Mouse (Mus musculus): ENCODE measurements around the gene P2ry13.

P2ry13 gene

DNA sequence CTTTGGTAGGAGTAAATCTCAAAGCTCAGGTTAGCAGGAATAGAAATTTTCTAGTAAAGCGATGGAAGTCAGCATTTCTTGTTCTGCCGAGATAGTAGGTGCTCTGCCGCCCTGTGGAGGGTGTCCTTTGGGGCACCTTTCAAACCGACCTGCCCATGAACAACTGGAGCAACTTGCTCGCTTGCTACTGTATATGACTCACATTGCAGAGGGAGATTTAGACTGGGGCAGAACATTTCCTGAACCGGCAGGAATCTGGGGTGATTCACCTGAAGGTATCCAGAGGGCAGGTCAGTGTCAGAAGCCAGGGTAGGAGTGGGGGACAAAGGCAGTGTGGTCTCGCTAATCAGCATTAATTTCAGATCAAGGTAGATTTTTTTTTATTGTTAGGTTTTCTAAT, 15.7 kb downstream of the P2ry13 start, which contains the start of gene Gpr87:
Gpr87 (minus strand) TSS at position 167 of the 400 bp plus-strand sequence.
- DNase-seq, result no peak

DNA sequence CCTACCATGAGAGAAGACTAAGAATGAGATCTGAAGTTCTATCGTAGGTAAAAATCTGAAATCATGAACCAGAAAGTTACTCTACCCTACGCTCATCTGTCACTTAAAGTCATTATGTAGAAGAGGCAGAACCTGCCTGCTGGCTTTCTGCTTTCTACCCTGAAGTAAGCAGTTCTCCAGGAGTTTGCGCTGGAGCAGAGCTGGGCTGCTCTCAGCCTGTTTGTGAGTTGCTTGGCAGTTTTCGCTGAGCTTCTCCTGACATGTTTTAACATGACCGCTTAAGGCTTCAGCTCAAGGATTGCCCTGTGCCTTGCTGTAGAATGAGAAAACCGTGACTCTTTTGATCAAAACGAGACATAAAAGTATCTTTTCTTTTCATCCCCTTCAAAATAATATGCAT, 16.6 kb downstream of the P2ry13 start:
- no peak for DNase-seq

DNA sequence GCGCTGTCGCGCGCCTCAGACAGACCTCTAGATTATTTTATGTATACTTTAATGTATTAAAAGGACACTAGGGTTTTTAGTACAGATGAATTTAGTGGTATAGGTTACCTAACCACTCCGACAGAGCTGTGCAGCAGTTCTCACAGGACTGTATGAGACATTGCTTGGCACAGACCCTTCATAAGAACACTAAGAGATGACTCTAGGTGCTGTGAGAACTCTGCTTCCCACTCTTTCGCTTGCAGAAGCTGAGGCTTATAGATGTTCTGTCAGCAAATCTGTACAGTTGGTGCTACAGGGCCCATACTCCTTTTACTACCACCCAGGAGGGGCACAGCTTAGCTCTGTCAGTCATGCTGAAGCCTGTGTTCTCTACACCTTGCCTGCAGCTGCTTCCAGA, 19.0 kb downstream of the P2ry13 start:
- DNase-seq, result no peak

DNA sequence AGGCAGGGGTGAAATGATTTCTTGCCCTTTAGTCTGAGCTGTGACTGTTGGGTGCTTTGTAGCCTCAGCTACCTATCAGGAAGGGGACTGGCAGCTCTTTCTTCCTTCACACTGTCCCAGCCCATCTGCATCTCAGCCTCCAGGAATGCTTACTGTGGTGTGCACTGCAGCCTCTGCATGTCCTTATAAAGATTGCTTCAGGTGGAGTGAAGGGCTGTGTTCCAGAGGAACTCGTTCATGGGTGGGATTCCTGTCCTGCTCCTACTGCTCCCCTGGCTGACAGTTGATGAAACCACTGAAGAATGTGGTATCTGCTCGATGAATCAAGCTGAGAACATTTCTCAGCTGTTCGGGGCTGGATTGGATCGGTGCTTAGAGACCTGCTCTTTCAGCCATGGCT, 23.3 kb downstream of the P2ry13 start:
- no peak for DNase-seq

DNA sequence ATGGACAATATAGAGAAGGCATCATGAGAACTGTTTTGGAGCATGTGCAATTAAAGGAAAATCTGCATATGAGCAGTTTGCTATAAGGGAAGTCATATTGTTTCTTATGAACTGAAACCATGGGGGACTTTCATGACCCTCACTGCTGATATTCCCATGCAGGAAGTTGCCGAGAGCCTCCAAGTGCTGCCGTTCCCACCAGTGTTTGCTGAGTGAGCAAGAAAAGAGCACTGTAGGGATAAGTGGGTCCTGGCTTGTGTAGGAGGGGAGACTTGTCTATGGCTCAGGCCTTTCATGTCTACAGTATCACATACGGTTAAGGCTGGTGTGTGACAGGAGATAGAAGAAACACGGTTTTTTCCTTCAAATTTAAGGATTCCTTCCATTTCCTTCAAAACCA, 25.0 kb downstream of the P2ry13 start:
- DNase-seq, result no peak

DNA sequence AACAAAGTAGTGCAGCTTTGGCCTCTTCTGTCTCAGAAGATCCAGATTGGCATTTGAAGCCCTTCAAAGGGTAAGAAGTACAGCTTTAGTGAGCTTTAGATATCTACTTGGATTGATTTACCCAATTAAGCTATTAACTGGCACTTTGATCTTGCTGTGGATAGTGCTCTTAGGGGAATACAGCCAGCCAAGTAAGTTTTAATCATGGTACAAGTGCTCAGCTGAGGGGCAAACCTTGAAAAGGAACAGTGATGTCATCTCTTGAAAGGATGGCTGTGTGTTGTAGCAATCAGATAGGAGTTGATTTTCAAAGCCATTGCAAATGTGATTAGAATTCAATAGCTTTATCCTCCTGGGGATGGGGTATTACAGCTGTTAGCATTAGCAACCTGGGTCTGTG, 28.6 kb downstream of the P2ry13 start:
- no peak for DNase-seq

DNA sequence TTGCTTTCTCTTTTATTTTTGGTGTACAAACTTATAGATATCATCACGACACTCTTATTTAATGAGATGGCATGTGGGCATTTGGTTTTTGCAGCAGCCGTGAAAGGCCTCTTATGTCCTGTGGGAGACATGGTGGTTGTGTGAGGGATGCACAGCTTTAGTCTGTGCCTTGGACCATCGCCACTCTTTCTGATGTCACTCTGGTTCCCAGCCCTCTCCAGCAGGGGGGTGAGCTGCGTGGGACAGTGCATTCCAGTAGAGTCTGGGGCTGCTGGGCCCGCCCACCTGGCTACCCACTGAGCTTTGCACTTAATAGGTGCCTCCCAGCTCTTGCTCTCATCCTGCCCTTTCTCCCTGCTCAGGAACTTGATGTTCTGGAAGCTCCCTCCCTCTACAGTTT, 29.5 kb downstream of the P2ry13 start:
- no peak for DNase-seq

DNA sequence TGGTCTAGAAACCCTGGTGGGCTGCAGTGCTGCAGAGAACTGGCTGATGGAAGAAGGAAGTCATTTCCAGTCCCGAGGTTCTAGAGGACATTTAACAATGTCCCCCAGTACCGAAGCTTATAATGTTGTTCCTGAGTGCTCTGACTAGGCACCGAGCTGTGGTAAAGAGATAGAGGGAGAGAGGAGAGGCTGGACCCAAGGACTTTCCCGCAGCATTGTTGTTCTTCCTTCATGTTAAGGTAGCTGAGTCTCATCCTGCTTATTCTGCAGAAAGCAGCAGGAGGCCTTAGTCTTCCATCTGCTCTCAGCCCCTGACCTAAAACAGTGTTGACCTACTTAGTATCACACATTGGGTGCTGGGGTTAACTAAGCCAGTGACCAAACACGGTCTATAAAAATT, 33.8 kb downstream of the P2ry13 start:
- no peak for DNase-seq

DNA sequence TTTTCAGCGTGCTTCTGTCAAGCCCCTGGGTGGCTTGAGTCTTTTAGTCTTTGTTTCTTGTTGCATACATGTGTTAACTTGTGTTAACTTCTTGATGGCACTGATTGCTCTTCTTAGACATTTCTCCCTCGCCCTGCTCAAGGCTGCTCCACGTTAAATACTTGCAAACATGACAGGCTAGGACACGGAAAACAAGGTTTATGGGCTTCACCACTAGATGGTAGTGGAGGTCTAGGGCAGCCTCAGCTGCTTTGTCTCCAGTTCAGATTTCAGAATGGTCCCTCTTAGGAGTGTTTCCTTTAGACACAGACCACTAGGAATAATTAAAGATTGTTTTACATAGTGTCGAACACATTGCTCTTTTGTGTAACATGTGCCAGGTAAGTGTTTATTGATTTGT, 35.4 kb downstream of the P2ry13 start:
- peak; percentile 68 for DNase-seq

DNA sequence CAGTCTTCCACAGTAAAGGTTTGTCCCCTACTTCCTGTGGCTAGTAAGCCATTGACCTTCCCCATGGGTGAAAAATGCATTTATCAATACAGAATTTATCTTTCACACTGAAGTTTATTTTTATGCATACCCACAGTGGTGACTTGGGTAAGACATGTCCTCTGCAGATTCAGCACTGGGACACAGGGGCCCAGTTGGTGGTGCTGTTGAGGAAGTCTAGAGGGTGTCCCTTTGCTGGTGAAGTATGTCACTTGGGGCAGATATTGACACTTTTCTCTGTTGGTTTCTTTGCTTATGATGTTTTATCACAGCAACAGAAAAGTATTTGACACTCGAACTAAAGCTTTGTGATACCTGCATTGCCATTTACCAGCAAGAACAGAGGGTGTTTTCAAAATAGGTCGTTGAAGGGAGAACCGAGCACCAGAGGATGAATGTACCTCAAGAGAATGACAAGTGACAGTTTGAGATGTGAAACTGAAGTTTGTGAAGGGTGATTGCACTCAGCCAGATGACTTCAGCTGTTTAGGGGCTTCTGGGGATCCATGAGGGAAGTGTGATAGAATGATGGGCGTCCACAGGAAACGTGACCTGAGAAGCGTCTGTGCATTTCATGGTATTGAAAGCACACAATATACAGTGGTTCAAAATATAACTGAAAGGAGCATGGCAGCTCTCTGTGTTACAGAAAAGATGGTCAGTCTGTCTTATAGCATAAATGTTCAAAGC, 36.1 kb downstream of the P2ry13 start:
- no peak for DNase-seq

DNA sequence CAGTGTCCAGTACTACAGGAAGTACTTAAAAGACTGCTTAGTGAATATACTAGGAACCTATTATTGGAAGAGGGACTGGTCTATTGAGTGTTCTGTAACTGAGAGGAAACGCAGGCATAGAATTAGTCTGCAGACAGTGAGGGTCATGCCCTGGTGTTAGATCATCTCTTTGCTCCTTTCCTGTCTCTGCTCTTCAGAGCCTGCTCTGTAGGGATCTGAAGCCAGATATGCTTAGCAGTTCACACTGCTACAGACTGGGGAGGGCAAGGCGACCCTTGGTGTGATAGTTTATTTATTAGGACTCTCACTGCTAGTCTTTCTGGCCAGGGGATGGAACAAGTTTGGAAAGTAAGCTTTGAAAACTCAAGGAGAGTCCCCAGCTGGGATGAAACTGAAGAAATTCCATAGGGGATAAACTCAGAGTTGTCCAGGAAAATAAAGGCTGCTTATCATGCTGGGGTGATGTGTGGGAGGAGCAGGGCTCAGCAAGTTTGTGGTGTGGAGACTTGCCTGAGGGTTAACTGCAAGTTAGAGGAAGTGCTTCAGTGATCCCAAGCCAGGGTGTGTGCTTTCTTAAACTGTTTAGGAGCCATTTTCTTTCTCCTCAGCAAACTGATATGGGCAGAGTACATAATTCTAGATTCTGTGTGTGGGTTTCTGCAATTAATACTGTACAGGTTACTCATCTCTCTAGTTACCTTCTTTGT, 40.6 kb downstream of the P2ry13 start:
- DNase-seq, result no peak

DNA sequence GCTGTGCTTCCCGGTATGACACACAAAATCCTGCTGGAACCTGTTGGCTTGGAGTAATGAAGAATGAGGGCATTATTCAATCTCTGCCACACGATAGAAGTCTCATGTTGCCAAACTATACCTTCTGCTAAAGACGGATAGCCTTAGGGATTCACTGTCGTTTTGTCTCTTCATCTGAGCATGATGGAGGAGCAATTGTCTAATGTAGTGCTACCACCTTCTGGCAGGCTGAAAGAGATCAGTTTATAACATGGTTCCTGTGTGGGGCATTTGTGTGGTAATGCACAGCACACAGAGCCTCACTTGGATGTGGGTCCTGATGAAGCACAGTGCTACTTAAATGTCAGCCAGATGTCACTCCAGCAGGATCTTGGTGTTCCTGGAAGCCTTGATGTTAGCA, 41.5 kb downstream of the P2ry13 start:
- no peak for DNase-seq

DNA sequence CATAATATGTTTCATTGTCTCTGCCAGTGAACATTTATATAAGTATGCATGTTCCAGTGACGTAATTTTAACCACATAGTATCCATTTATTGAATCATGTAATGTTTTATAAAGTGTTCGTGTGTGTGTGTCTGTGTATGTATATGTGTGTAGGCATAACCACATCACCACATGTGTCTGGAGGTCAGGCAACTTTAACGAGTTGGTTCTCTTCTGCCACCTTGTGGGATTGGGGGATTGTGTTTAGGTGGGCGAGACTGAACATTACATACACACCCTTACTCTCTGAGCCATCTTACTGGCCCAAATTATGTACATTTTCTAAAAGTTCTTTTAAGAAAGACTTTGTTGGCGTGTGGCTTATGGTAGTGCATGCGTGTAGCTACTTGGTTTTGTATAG, 42.2 kb downstream of the P2ry13 start:
- no peak for DNase-seq

DNA sequence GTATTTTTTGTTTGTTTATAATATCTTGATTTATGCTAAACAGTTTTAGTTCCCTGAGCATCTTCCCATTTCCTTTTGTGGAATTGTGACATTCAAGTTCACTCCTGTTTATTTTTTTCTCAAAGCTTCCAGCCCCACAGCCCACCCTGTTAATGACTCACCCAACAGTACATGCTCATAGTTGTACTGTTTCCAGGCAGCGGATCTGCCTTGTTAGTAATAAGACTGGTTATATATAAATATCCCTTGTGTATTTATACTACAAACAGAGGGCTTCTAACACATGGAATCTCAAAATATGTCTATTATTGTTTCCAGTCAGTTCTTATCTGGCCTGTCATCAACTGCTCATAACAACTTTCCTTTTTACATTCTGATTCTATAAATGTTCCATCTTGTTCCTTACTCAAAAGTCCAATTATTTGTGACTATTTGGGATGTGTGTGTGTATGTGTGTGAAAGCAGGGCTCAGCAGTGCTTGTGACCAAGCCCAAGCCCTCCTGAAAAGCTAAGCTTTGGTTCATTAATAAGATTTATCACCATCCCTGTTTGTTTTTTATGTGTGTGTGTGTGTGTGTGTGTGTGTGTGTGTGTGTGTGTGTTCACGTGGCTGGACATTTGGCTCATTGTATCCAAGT, 43.1 kb downstream of the P2ry13 start:
- DNase-seq, result no peak

DNA sequence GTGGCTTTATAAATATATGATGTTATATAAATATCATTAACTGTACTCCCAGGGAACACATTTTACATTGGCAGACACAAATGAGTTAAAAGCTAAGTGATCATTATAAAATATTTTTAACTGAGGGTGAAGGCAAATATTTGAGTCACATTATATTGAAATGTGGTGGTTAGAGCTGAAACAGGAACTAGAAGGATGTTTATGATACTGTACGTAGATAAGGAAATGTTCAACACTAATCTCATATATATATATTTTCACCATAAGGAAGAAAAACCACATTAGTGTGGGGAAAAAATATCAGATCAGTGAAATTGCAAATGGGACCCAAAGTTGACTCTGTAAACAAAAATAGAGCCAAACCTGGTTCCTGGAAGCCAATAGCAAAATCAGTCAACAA, 50.2 kb downstream of the P2ry13 start:
- DNase-seq, result no peak

All from embryo, embryonic 11 days (tissue).